ENCODE assay signal across 23 mouse cellular contexts in genomic region chr7:45596107-45596506, GRCm38 (mm10). TPM values are rescaled to one million over a fixed set of nuclear protein-coding genes. Genes with fewer than 3 reads are reported as not detected.
DNase-seq lines count a peak whose midpoint lies in the region; ATAC-seq lines count a peak whose summit lies in the region.
"Had no signal": no experiment of that assay in that cellular context is flagged by ENCODE, and none has a peak within 500 bp of the region (broad histone marks: within the 10 kb centered on the region; RNA-seq: fewer than 3 reads in every experiment).

No protein-coding gene starts in this region.

- H3K36me3 ChIP-seq in midbrain, embryonic 15.5 days (replicated peaks) = no peaks in the 10 kb centered on the region
- H3K36me3 ChIP-seq: embryonic facial prominence, embryonic 10.5 days; embryonic facial prominence, embryonic 12.5 days; forebrain, embryonic 15.5 days had no signal

- no peaks in the 10 kb centered on the region for H3K9me3 ChIP-seq in midbrain, embryonic 15.5 days
- H3K9me3 ChIP-seq: embryonic facial prominence, embryonic 10.5 days; embryonic facial prominence, embryonic 12.5 days; forebrain, embryonic 13.5 days; forebrain, embryonic 15.5 days had no signal

- H3K9ac ChIP-seq in midbrain, embryonic 15.5 days = no peak overlapping the region
- H3K9ac ChIP-seq: embryonic facial prominence, embryonic 12.5 days; forebrain, embryonic 13.5 days; forebrain, embryonic 15.5 days; forebrain, postnatal 0 days had no signal

- no peaks in the 10 kb centered on the region for H3K4me1 ChIP-seq in midbrain, embryonic 15.5 days
- H3K4me1 ChIP-seq: embryonic facial prominence, embryonic 12.5 days; forebrain, embryonic 13.5 days; forebrain, embryonic 15.5 days had no signal

- ATAC-seq in megakaryocyte progenitor cell, adult 5-6 weeks (replicated peaks; ENCODE audit: poor library complexity) = peak; percentile 24; the same call in 1 of the 2 replicates
- ATAC-seq in midbrain, embryonic 15.5 days (replicated peaks) = no peak
- ATAC-seq: forebrain, embryonic 13.5 days; forebrain, embryonic 15.5 days; forebrain, postnatal 0 days had no signal

- H3K4me3 ChIP-seq in midbrain, embryonic 15.5 days = no peak overlapping the region
- H3K4me3 ChIP-seq: embryonic facial prominence, embryonic 10.5 days; embryonic facial prominence, embryonic 12.5 days; forebrain, embryonic 13.5 days; forebrain, embryonic 15.5 days had no signal

- WGBS in midbrain, embryonic 15.5 days = 83% methylated on average over 1 of the region's 1 CpGs

- DNase-seq in heart, adult 11 months = peak; percentile 87
- DNase-seq in heart, adult 8-10 months (ENCODE audit: low spot score) = no peak
- DNase-seq in MEL-GATA-1-ER (ENCODE audit: extremely low read depth, low read depth) = peak; percentile 21
- no peak for DNase-seq in adipocyte (ENCODE audit: low spot score)
- DNase-seq in urinary bladder, postnatal 25 days (ENCODE audit: low spot score) = no peak
- DNase-seq: adrenal gland, adult 8-10 months; adrenal gland, postnatal 14 days; adrenal gland, postnatal 36 days; cerebellum, adult 11-12 months; cerebellum, adult 2 months; cerebellum, adult 9-10 months; cerebellum, postnatal 36 days; forebrain, postnatal 0 days had no signal

- no peak overlapping the region for H3K27ac ChIP-seq in midbrain, embryonic 15.5 days
- H3K27ac ChIP-seq: embryonic facial prominence, embryonic 10.5 days; embryonic facial prominence, embryonic 12.5 days; forebrain, embryonic 13.5 days; forebrain, embryonic 15.5 days had no signal

- no peak overlapping the region for H3K4me2 ChIP-seq in midbrain, embryonic 15.5 days
- H3K4me2 ChIP-seq: embryonic facial prominence, embryonic 12.5 days; forebrain, embryonic 13.5 days; forebrain, embryonic 15.5 days had no signal

- no peaks in the 10 kb centered on the region for H3K27me3 ChIP-seq in midbrain, embryonic 15.5 days (replicated peaks)
- H3K27me3 ChIP-seq: embryonic facial prominence, embryonic 12.5 days; forebrain, embryonic 13.5 days; forebrain, embryonic 15.5 days had no signal

RNA-seq across cellular contexts. Expression of gene Fgf21, which starts 19.2 kb away (rescaled TPM):
- not detected for total RNA-seq in heart, adult 8-10 months (2022)
- not detected in 2 replicates for total RNA-seq in megakaryocyte progenitor cell, adult 5-6 weeks (2015)
- not detected in 2 replicates for total RNA-seq in megakaryocyte progenitor cell, adult 5-6 weeks (2017)
- not detected in 2 replicates for polyA plus RNA-seq in midbrain, embryonic 15.5 days (2015; fragmentation: Nextera tagmentation; extraction: Ambion mirVana)
- total RNA-seq: adrenal gland, adult 8-10 months; forebrain, postnatal 0 days had no signal
- polyA plus RNA-seq: cerebellum, adult 2 months; cortical plate, adult 2 months; embryonic facial prominence, embryonic 10.5 days; forebrain, embryonic 11.5 days; forebrain, embryonic 13.5 days; forebrain, embryonic 15.5 days; forebrain, postnatal 0 days had no signal

RNA-seq across cellular contexts. Expression of gene Fut1, which starts 21.0 kb away (rescaled TPM):
- not detected for total RNA-seq in heart, adult 8-10 months (2022)
- total RNA-seq in megakaryocyte progenitor cell, adult 5-6 weeks (2015) = not detected in 2 replicates
- total RNA-seq in megakaryocyte progenitor cell, adult 5-6 weeks (2017) = not detected in 2 replicates
- not detected in 2 replicates for polyA plus RNA-seq in midbrain, embryonic 15.5 days (2015; fragmentation: Nextera tagmentation; extraction: Ambion mirVana)
- total RNA-seq: adrenal gland, adult 18-20 months; adrenal gland, adult 8-10 months; adrenal gland, postnatal 36 days had no signal
- polyA plus RNA-seq: forebrain, embryonic 11.5 days; forebrain, embryonic 13.5 days; forebrain, embryonic 15.5 days; forebrain, postnatal 0 days had no signal

RNA-seq across cellular contexts. Expression of gene Izumo1, which starts 25.5 kb away (rescaled TPM):
- under 1 TPM; 0.20 to 0.53 (median 0.35) TPM for total RNA-seq in heart, adult 8-10 months (2022)
- total RNA-seq in megakaryocyte progenitor cell, adult 5-6 weeks (2015) = 0.32 TPM in 1 of 2 replicates, not detected in the other
- total RNA-seq in megakaryocyte progenitor cell, adult 5-6 weeks (2017) = 0.24 TPM in 1 of 2 replicates, not detected in the other
- not detected in 2 replicates for polyA plus RNA-seq in midbrain, embryonic 15.5 days (2015; fragmentation: Nextera tagmentation; extraction: Ambion mirVana)
- polyA plus RNA-seq: C2C12; forebrain, embryonic 11.5 days; forebrain, embryonic 15.5 days; forebrain, postnatal 0 days had no signal

RNA-seq across cellular contexts. Expression of gene Bcat2, which starts 26.2 kb away (rescaled TPM):
- 100 to 1,000 TPM; 295 to 316 (median 308) TPM for total RNA-seq in heart, adult 8-10 months (2022)
- total RNA-seq in megakaryocyte progenitor cell, adult 5-6 weeks (2015) = 43.5 and 55.9 TPM in 2 replicates
- total RNA-seq in megakaryocyte progenitor cell, adult 5-6 weeks (2017) = 37.0 and 44.0 TPM in 2 replicates
- 23.8 and 27.1 TPM in 2 replicates for polyA plus RNA-seq in midbrain, embryonic 15.5 days (2015; fragmentation: Nextera tagmentation; extraction: Ambion mirVana)

RNA-seq across cellular contexts. Expression of gene Rasip1, which starts 31.2 kb away (rescaled TPM):
- total RNA-seq in heart, adult 8-10 months (2022) = 10 to 100 TPM; 17.8 to 27.2 (median 26.2) TPM
- 0.10 TPM in 1 of 2 replicates, not detected in the other for total RNA-seq in megakaryocyte progenitor cell, adult 5-6 weeks (2015)
- 0.08 TPM in 1 of 2 replicates, not detected in the other for total RNA-seq in megakaryocyte progenitor cell, adult 5-6 weeks (2017)
- polyA plus RNA-seq in midbrain, embryonic 15.5 days (2015; fragmentation: Nextera tagmentation; extraction: Ambion mirVana) = 21.8 and 23.1 TPM in 2 replicates
- polyA plus RNA-seq: C2C12 had no signal

Comparison
In these comparisons a context has a peak if more than half of its experiments do, and no peak if none do; other contexts are left out.
1. DNase-seq: peak in heart, adult 11 months (single experiment) and MEL-GATA-1-ER (single experiment); none in heart, adult 8-10 months (single experiment), adipocyte (single experiment) and urinary bladder, postnatal 25 days (single experiment).